Mouse (Mus musculus): ENCODE results near the gene Ube2r2. TPM values are rescaled to one million over a fixed set of nuclear protein-coding genes. Genes with fewer than 3 reads are reported as not detected.
A peak's percentile ranks its signal among the peaks of the same experiment; 100 is the strongest.

Gene Ube2r2
- polyA plus RNA-seq, 1 experiment from 2014 or later, result 57.5 TPM

DNA sequence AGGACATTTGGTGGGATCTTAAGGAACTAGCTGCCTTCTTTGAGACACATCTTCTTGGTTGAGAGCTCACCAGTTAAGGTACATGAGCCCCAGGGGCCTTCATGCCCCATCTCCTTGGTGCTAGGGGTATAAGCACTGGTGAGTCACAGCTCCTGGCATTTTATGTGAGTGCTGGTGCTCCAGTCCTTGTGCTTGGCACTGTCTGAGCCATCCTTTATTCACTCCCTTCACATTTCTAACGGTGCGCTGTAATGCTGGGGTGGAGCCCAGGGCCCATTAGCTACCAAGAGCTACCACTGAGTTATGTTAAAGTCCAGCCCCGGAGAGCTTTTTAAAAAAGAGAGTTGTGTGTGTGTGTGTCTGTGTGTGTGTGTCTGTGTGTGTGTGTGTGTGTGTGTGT is 17.6 kb downstream of the Ube2r2 start:
- Histone ChIP-seq H3K9me3 (ENCODE audit: control insufficient read depth, low read length) (no peaks in the 10 kb centered on the region), H3K4me1 (ENCODE audit: control insufficient read depth, insufficient read depth, low read length) (no peaks in the 10 kb centered on the region), H3K27ac (ENCODE audit: low read depth, low read length) (no peak overlapping the region), H3K4me2 (ENCODE audit: low read depth, low read length) (no peak overlapping the region), H3K9ac (replicated peaks; ENCODE audit: low read depth, low read length) (no peak overlapping the region), H3K4me3 (ENCODE audit: low read depth, low read length) (no peak overlapping the region), H3K36me3 (ENCODE audit: control insufficient read depth, insufficient read depth, low read length) (no peaks in the 10 kb centered on the region), H3K27me3 (ENCODE audit: control insufficient read depth, insufficient read depth, low read length) (no peaks in the 10 kb centered on the region)
- WGBS, result 58% methylated on average over 3 of the region's 3 CpGs
- no peak; the same call in 1 of the 2 replicates for ATAC-seq (ENCODE audit: low read depth)

DNA sequence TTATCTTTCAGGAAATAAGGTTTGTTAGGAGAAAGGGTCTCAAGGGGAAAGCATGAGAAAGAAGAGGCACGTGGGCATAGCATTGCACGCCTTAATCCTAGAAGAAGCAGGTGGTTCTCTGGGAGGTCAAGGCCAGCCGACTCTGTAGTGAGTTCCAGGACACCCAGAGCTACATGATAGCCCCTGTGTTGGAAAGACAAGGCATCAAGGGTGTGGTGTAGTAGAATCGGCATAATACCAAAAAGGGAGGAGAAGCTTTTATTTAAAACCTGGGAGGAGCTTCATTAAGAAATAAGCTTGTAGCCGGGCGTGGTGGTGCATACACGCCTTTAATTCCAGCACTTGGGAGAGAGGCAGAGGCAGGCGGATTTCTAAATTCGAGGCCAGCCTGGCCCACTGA is 21.4 kb downstream of the Ube2r2 start:
- no peaks in the 10 kb centered on the region for H3K36me3 ChIP-seq (ENCODE audit: control insufficient read depth, insufficient read depth, low read length)
- no peaks in the 10 kb centered on the region for H3K4me1 ChIP-seq (ENCODE audit: control insufficient read depth, insufficient read depth, low read length)
- H3K4me3 ChIP-seq (ENCODE audit: low read depth, low read length), result no peak overlapping the region
- no peaks in the 10 kb centered on the region for H3K27me3 ChIP-seq (ENCODE audit: control insufficient read depth, insufficient read depth, low read length)
- 88% methylated on average over 9 of the region's 9 CpGs for WGBS
- H3K9me3 ChIP-seq (ENCODE audit: control insufficient read depth, low read length), result no peaks in the 10 kb centered on the region
- no peak for ATAC-seq (ENCODE audit: low read depth)
- H3K9ac ChIP-seq (replicated peaks; ENCODE audit: low read depth, low read length), result no peak overlapping the region
- H3K27ac ChIP-seq (ENCODE audit: low read depth, low read length), result no peak overlapping the region
- H3K4me2 ChIP-seq (ENCODE audit: low read depth, low read length), result no peak overlapping the region

DNA sequence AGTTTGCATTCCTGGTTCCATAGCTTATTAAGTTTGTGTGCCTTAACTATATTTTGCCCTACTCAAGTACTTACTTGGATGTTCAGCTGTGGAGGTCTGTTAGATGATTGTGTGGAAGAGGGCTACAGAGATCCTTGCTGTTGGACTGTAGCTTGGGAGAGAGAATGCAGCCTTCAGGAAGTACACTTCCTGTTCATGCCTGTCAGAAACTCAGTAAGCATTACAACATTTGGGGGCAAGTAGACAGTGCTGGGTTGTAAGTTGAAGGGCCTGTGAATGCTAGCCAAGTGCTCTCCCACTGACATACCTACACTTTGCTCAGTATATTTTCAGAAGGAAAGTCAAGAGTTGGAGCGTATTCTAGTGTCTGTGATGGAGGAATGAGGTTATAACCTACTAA is 22.7 kb downstream of the Ube2r2 start:
- no peaks in the 10 kb centered on the region for H3K9me3 ChIP-seq (ENCODE audit: control insufficient read depth, low read length)
- no peak overlapping the region for H3K4me3 ChIP-seq (ENCODE audit: low read depth, low read length)
- H3K4me2 ChIP-seq (ENCODE audit: low read depth, low read length), result no peak overlapping the region
- ATAC-seq (ENCODE audit: low read depth), result no peak
- H3K27ac ChIP-seq (ENCODE audit: low read depth, low read length), result no peak overlapping the region
- H3K4me1 ChIP-seq (ENCODE audit: control insufficient read depth, insufficient read depth, low read length), result no peaks in the 10 kb centered on the region
- 92% methylated on average over 1 of the region's 1 CpGs for WGBS
- no peak overlapping the region for H3K9ac ChIP-seq (replicated peaks; ENCODE audit: low read depth, low read length)
- no peaks in the 10 kb centered on the region for H3K27me3 ChIP-seq (ENCODE audit: control insufficient read depth, insufficient read depth, low read length)
- no peaks in the 10 kb centered on the region for H3K36me3 ChIP-seq (ENCODE audit: control insufficient read depth, insufficient read depth, low read length)

DNA sequence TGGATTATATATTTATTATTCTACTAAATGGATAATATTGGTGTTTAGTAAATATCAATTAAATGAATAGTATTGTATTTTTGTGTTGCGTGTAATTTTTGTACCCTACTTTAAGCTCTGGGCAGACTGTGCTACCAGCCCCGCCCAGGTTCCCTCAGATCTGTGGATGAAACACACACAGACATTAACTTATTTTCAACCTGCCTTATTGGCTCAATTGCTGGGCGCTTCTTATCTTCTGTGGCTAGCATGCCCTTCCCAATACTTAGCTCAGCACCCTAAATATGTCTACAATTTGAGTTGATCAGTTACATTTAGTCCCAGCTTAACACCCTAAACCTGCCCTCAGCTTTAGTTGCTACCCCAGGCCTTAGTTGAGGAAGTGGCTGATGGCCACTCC is 25.7 kb downstream of the Ube2r2 start:
- Histone ChIP-seq H3K27me3 (ENCODE audit: control insufficient read depth, insufficient read depth, low read length) (no peaks in the 10 kb centered on the region), H3K4me1 (ENCODE audit: control insufficient read depth, insufficient read depth, low read length) (0 out of 2 replicates have a peak, but pooled peaks cover under 1% of the 10 kb centered on the region), H3K4me3 (ENCODE audit: low read depth, low read length) (no peak overlapping the region), H3K9me3 (ENCODE audit: control insufficient read depth, low read length) (no peaks in the 10 kb centered on the region), H3K4me2 (ENCODE audit: low read depth, low read length) (no peak overlapping the region), H3K36me3 (ENCODE audit: control insufficient read depth, insufficient read depth, low read length) (no peaks in the 10 kb centered on the region), H3K9ac (replicated peaks; ENCODE audit: low read depth, low read length) (no peak overlapping the region), H3K27ac (ENCODE audit: low read depth, low read length) (no peak overlapping the region)
- 96% methylated on average over 3 of the region's 3 CpGs for WGBS
- ATAC-seq (ENCODE audit: low read depth), result no peak

DNA sequence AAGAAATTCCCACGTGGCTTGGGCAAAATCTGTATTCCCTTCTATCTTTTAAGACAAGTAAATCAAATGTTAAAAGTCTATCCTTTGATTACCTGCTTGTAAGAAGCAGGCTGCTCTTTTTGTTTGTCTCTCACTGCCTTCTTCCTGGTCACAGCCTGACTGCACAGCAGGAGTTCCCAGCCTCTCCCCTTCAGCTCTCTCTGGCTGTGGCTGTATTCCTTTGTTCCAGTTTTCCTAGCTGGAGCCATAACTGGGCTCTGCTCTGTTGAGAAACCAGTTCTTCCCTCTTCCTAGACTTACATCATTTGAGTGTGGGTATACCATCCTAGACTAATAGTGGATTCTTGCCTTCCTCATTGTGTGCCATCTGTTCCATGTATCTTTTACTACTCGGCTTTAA is 29.4 kb downstream of the Ube2r2 start:
- Histone ChIP-seq H3K4me1 (ENCODE audit: control insufficient read depth, insufficient read depth, low read length) (0 out of 2 replicates have a peak, but pooled peaks cover 2% of the 10 kb centered on the region), H3K27me3 (ENCODE audit: control insufficient read depth, insufficient read depth, low read length) (no peaks in the 10 kb centered on the region), H3K4me3 (ENCODE audit: low read depth, low read length) (no peak overlapping the region), H3K9me3 (ENCODE audit: control insufficient read depth, low read length) (no peaks in the 10 kb centered on the region), H3K36me3 (ENCODE audit: control insufficient read depth, insufficient read depth, low read length) (no peaks in the 10 kb centered on the region), H3K27ac (ENCODE audit: low read depth, low read length) (no peak overlapping the region; the same call in 1 of the 2 replicates), H3K4me2 (ENCODE audit: low read depth, low read length) (no peak overlapping the region), H3K9ac (replicated peaks; ENCODE audit: low read depth, low read length) (no peak overlapping the region)
- no peak for ATAC-seq (ENCODE audit: low read depth)
- 16% methylated on average over 2 of the region's 2 CpGs for WGBS

DNA sequence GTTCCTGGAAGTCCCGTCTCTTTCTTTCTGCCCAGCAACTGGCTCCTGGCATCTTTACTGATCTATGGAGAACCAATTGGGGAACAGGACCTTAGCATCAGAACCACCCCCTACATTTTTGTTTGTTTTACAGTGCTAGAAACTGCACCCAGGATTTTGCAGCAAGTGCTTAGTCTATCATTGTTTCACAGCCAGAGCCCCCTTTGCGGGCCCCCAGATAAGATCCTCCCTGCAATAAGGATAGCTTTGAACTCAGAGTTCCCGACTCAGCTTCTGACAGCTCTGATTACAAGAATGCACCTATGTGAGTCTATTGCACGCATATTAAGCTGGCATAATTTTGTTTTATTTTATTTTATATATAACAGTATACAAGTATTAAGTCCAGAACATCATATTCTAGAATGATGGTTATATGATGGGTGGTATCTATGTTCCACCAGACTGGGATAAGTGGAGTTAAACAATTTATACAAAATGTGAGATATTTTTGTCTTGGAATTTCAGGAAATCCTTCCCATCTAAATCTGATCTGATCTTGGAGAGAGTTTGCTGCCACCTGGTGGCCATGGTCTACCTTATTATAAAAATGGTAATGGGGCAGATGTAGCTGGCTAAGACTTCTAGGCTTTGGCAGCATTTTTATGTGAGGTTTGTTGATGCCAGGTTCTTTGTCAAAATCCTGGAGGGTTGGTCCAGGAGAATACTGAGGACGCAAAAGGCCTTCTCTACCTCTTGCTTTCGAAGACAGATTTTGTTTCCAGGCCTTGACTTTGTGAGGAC is 30.3 kb downstream of the Ube2r2 start:
- no peaks in the 10 kb centered on the region for H3K9me3 ChIP-seq (ENCODE audit: control insufficient read depth, low read length)
- H3K4me3 ChIP-seq (ENCODE audit: low read depth, low read length), result no peak overlapping the region
- no peaks in the 10 kb centered on the region for H3K36me3 ChIP-seq (ENCODE audit: control insufficient read depth, insufficient read depth, low read length)
- H3K27ac ChIP-seq (ENCODE audit: low read depth, low read length), result no peak overlapping the region
- 64% methylated on average over 6 of the region's 6 CpGs for WGBS
- no peaks in the 10 kb centered on the region for H3K27me3 ChIP-seq (ENCODE audit: control insufficient read depth, insufficient read depth, low read length)
- H3K9ac ChIP-seq (replicated peaks; ENCODE audit: low read depth, low read length), result no peak overlapping the region
- peak; percentile 51; the same call in 1 of the 2 replicates for ATAC-seq (ENCODE audit: low read depth)
- H3K4me2 ChIP-seq (ENCODE audit: low read depth, low read length), result no peak overlapping the region
- 0 out of 2 replicates have a peak, but pooled peaks cover 2% of the 10 kb centered on the region for H3K4me1 ChIP-seq (ENCODE audit: control insufficient read depth, insufficient read depth, low read length)

DNA sequence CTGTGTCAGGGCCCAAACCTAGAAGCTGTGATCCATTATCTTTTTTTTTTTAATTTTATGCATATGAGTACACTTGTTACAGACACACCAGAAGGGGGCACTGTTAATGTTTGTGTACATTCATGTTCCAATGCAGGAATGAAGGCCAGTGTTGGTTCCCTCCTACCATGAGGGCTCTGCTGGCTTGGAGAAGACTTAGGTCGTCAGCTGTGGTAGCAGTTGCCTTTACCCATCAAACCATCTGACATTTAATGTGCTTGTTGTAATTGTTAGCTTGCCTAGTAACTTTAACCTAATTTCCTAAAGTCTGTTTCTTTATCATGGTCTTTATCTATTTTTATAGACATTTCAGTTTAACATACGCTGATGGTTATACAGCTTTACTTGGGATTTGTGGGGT is 35.4 kb downstream of the Ube2r2 start:
- H3K4me2 ChIP-seq (ENCODE audit: low read depth, low read length), result no peak overlapping the region
- WGBS, result 89% methylated on average over 2 of the region's 2 CpGs
- H3K9me3 ChIP-seq (ENCODE audit: control insufficient read depth, low read length), result no peaks in the 10 kb centered on the region
- H3K4me1 ChIP-seq (ENCODE audit: control insufficient read depth, insufficient read depth, low read length), result 0 out of 2 replicates have a peak, but pooled peaks cover 2% of the 10 kb centered on the region
- H3K27ac ChIP-seq (ENCODE audit: low read depth, low read length), result no peak overlapping the region
- ATAC-seq (ENCODE audit: low read depth), result no peak
- no peaks in the 10 kb centered on the region for H3K27me3 ChIP-seq (ENCODE audit: control insufficient read depth, insufficient read depth, low read length)
- no peak overlapping the region for H3K9ac ChIP-seq (replicated peaks; ENCODE audit: low read depth, low read length)
- no peak overlapping the region for H3K4me3 ChIP-seq (ENCODE audit: low read depth, low read length)
- 0 out of 2 replicates have a peak, but pooled peaks cover 4% of the 10 kb centered on the region for H3K36me3 ChIP-seq (ENCODE audit: control insufficient read depth, insufficient read depth, low read length)

DNA sequence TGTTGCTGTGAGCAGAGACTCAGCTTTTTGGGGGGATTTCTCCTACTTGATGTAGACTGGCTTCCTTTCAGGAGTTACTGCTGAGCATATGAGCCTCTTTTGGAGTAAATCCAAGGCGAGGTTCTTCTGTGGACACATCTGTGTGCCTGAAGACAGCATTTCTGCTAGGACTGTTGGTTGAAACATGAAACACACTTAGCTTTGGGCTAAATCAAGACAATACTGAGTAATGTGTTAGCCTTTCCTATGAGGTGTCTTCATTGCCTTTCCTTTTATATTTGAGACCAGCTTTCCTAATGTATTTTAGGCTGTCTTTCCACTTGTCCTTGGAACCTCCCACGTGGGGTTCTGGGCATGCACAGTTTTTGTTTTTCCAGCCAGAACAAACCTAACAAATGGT is 39.1 kb downstream of the Ube2r2 start:
- no peak for ATAC-seq (ENCODE audit: low read depth)
- Histone ChIP-seq H3K9ac (replicated peaks; ENCODE audit: low read depth, low read length) (no peak overlapping the region), H3K27ac (ENCODE audit: low read depth, low read length) (no peak overlapping the region), H3K4me2 (ENCODE audit: low read depth, low read length) (no peak overlapping the region), H3K4me1 (ENCODE audit: control insufficient read depth, insufficient read depth, low read length) (no peaks in the 10 kb centered on the region), H3K36me3 (ENCODE audit: control insufficient read depth, insufficient read depth, low read length) (0 out of 2 replicates have a peak, but pooled peaks cover 14% of the 10 kb centered on the region), H3K4me3 (ENCODE audit: low read depth, low read length) (no peak overlapping the region), H3K27me3 (ENCODE audit: control insufficient read depth, insufficient read depth, low read length) (no peaks in the 10 kb centered on the region), H3K9me3 (ENCODE audit: control insufficient read depth, low read length) (no peaks in the 10 kb centered on the region)
- 86% methylated on average over 2 of the region's 2 CpGs for WGBS

DNA sequence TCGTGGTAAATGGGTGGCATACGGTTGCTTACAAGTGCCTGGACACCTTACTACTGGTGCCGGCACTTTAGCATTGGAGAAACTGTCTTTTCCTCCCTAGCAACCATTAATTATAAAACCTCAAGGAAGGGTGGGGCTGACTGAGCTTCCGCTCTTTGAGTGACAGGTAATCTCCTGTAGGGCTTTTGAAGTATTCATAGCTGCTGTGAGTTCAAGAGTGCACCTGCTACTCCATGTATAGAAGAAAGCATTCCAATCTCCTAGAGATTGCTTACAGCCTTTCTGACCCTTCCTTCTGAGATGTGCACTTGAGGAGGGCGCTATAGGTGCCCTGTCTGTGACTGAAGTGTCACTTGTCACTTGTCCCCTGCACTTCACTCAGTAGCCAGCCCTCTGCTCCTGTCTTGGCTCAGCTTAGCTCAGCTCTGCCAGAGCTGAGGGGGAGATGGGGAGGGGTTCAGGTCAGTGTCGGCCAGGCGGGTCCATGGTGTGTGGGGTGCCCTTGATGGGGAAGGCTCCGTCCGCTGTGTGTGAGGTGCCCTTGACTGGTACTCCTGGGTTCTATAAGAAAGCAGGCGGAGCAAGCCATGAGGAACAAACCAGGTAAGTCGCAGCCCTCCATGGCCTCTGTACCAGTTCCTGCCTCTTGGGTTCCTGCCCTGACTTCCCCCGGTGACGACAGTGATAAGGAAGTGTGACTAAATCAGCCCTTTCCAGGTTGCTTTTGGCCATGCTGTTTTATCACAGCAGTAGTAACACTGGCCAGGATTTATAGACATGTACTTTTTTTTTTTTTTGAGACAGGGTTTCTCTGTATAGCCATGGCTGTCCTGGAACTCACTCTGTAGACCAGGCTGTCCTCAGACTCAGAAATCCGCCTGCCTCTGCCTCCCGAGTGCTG is 44.5 kb downstream of the Ube2r2 start:
- peaks cover 19% of the 10 kb centered on the region; the same call in 1 of the 2 replicates for H3K36me3 ChIP-seq (ENCODE audit: control insufficient read depth, insufficient read depth, low read length)
- WGBS, result 92% methylated on average over 15 of the region's 15 CpGs
- H3K4me2 ChIP-seq (ENCODE audit: low read depth, low read length), result no peak overlapping the region
- no peak overlapping the region for H3K9ac ChIP-seq (replicated peaks; ENCODE audit: low read depth, low read length)
- no peaks in the 10 kb centered on the region; the same call in 1 of the 2 replicates for H3K9me3 ChIP-seq (ENCODE audit: control insufficient read depth, low read length)
- ATAC-seq (ENCODE audit: low read depth), result no peak
- H3K4me1 ChIP-seq (ENCODE audit: control insufficient read depth, insufficient read depth, low read length), result no peaks in the 10 kb centered on the region
- no peaks in the 10 kb centered on the region for H3K27me3 ChIP-seq (ENCODE audit: control insufficient read depth, insufficient read depth, low read length)
- H3K27ac ChIP-seq (ENCODE audit: low read depth, low read length), result no peak overlapping the region
- no peak overlapping the region for H3K4me3 ChIP-seq (ENCODE audit: low read depth, low read length)

Data from neural tube, embryonic 14.5 days (tissue).